Mouse (Mus musculus): Measurements from ENCODE around the gene Ntf3. TPM values are rescaled to one million over a fixed set of nuclear protein-coding genes. Genes with fewer than 3 reads are reported as not detected.

The Ntf3 gene
- total and polyA plus RNA-seq, 3 experiments: not detected

GRCm38 (mm10) chr6:126090063-126090462 lies 76.6 kb downstream of the Ntf3 start:
- H3K9me3 ChIP-seq (replicated peaks; ENCODE audit: insufficient read depth, low read length): no peaks in the 10 kb centered on the region
- no peak overlapping the region for H3K27ac ChIP-seq (ENCODE audit: control insufficient read depth, low read depth, low read length)
- no peaks in the 10 kb centered on the region for H3K79me2 ChIP-seq (ENCODE audit: control insufficient read depth, insufficient read depth, low read length, poor library complexity)
- no peaks in the 10 kb centered on the region for H3K36me3 ChIP-seq (ENCODE audit: control insufficient read depth in 1 of 2, insufficient read depth in 2 of 2, low read length in 2 of 2)
- no peaks in the 10 kb centered on the region for H3K4me1 ChIP-seq (ENCODE audit: control insufficient read depth in 1 of 2, insufficient read depth in 2 of 2, low read length in 2 of 2)
- no peak overlapping the region for H3K4me3 ChIP-seq (ENCODE audit: control insufficient read depth in 1 of 2, insufficient read depth in 1 of 2, low read depth in 2 of 2, low read length in 2 of 2)
- H3K27me3 ChIP-seq (ENCODE audit: control insufficient read depth in 1 of 2, insufficient read depth in 2 of 2, low read length in 2 of 2): no peaks in the 10 kb centered on the region
- no peak overlapping the region for H3K9ac ChIP-seq (ENCODE audit: control insufficient read depth, low read depth, low read length, poor library complexity, severe bottlenecking)
- DNase-seq (ENCODE audit: low read depth, low spot score): no peak
- TF ChIP-seq TBP (IDR thresholded peaks at IDR 0.05; ENCODE audit: low read depth, low read length) (no peak), SMC3 (IDR thresholded peaks at IDR 0.05; ENCODE audit: low read depth, low read length) (no peak), ZC3H11A (IDR thresholded peaks at IDR 0.05; ENCODE audit: low read depth, low read length) (no peak), RAD21 (IDR thresholded peaks at IDR 0.05; ENCODE audit: low read depth, low read length) (no peak), POLR2A (IDR thresholded peaks at IDR 0.05; ENCODE audit: control insufficient read depth in 1 of 2, insufficient read depth in 1 of 2, low read depth in 1 of 2, low read length in 2 of 2, poor library complexity in 1 of 2) (no peak), ZNF384 (IDR thresholded peaks at IDR 0.05; ENCODE audit: low read depth, low read length) (no peak), GATA1 (IDR thresholded peaks at IDR 0.05; ENCODE audit: low read depth, low read length) (no peak), POLR2AphosphoS5 (IDR thresholded peaks at IDR 0.05; ENCODE audit: borderline replicate concordance, low read depth, low read length) (no peak), MYC (IDR thresholded peaks at IDR 0.05; ENCODE audit: low read depth, low read length) (no peak), POLR2AphosphoS2 (IDR thresholded peaks at IDR 0.05; ENCODE audit: low read length) (no peak), MYB (IDR thresholded peaks at IDR 0.05; ENCODE audit: low read depth, low read length) (no peak), CHD2 (IDR thresholded peaks at IDR 0.05; ENCODE audit: low read length) (no peak), USF2 (IDR thresholded peaks at IDR 0.05; ENCODE audit: borderline replicate concordance in 1 of 2, insufficient read depth in 1 of 2, low read depth in 1 of 2, low read length in 2 of 2) (no peak)

- no peaks in the 10 kb centered on the region for H3K36me3 ChIP-seq (ENCODE audit: control insufficient read depth in 1 of 2, insufficient read depth in 2 of 2, low read length in 2 of 2)
- H3K9me3 ChIP-seq (replicated peaks; ENCODE audit: insufficient read depth, low read length): no peaks in the 10 kb centered on the region
- H3K4me3 ChIP-seq (ENCODE audit: control insufficient read depth in 1 of 2, insufficient read depth in 1 of 2, low read depth in 2 of 2, low read length in 2 of 2): no peak overlapping the region
- TF ChIP-seq TBP (IDR thresholded peaks at IDR 0.05; ENCODE audit: low read depth, low read length) (no peak), ZNF384 (IDR thresholded peaks at IDR 0.05; ENCODE audit: low read depth, low read length) (no peak), ZMIZ1 (IDR thresholded peaks at IDR 0.05; ENCODE audit: low read depth, low read length) (no peak), ETS1 (IDR thresholded peaks at IDR 0.05; ENCODE audit: low read depth, low read length) (no peak), ZKSCAN1 (IDR thresholded peaks at IDR 0.05; ENCODE audit: low read depth, low read length) (no peak), GABPA (IDR thresholded peaks at IDR 0.05; ENCODE audit: low read depth, low read length) (no peak), MAFK (IDR thresholded peaks at IDR 0.05; ENCODE audit: borderline replicate concordance, low read depth, low read length) (no peak), MAX (IDR thresholded peaks at IDR 0.05; ENCODE audit: low read length) (no peak), USF2 (IDR thresholded peaks at IDR 0.05; ENCODE audit: borderline replicate concordance in 1 of 2, insufficient read depth in 1 of 2, low read depth in 1 of 2, low read length in 2 of 2) (no peak), MXI1 (IDR thresholded peaks at IDR 0.05; ENCODE audit: low read depth, low read length) (no peak), SMC3 (IDR thresholded peaks at IDR 0.05; ENCODE audit: low read depth, low read length) (no peak), RCOR1 (IDR thresholded peaks at IDR 0.05; ENCODE audit: low read depth, low read length) (no peak), MEF2A (IDR thresholded peaks at IDR 0.05; ENCODE audit: extremely low read depth, insufficient replicate concordance, low read depth, low read length, poor library complexity, severe bottlenecking) (no peak)
- no peaks in the 10 kb centered on the region for H3K4me1 ChIP-seq (ENCODE audit: control insufficient read depth in 1 of 2, insufficient read depth in 2 of 2, low read length in 2 of 2)
- H3K27me3 ChIP-seq (ENCODE audit: control insufficient read depth in 1 of 2, insufficient read depth in 2 of 2, low read length in 2 of 2): no peaks in the 10 kb centered on the region
- no peak overlapping the region for H3K27ac ChIP-seq (ENCODE audit: control insufficient read depth, low read depth, low read length)
- no peaks in the 10 kb centered on the region for H3K79me2 ChIP-seq (ENCODE audit: control insufficient read depth, insufficient read depth, low read length, poor library complexity)
- no peak overlapping the region for H3K9ac ChIP-seq (ENCODE audit: control insufficient read depth, low read depth, low read length, poor library complexity, severe bottlenecking)
- DNase-seq (ENCODE audit: low read depth, low spot score): no peak
Measured at GRCm38 (mm10) chr6:126088489-126089265, 78.0 kb downstream of the Ntf3 start.
